Mouse (Mus musculus): Measurements from ENCODE around the gene Npepps.

GRCm38 (mm10) chr11:97232436-97232835 is 48.0 kb downstream of the Npepps start:
- no peak for TF ChIP-seq CTCF (conservative IDR thresholded peaks at IDR 0.05; ENCODE audit: low read length)
- TF ChIP-seq POU5F1 (IDR thresholded peaks at IDR 0.05; ENCODE audit: borderline replicate concordance, low read length): no peak
- no peak for TF ChIP-seq NANOG (IDR thresholded peaks at IDR 0.05; ENCODE audit: borderline replicate concordance, low read length)
